ENCODE assay signal across 10 mouse cellular contexts in the genomic region with DNA sequence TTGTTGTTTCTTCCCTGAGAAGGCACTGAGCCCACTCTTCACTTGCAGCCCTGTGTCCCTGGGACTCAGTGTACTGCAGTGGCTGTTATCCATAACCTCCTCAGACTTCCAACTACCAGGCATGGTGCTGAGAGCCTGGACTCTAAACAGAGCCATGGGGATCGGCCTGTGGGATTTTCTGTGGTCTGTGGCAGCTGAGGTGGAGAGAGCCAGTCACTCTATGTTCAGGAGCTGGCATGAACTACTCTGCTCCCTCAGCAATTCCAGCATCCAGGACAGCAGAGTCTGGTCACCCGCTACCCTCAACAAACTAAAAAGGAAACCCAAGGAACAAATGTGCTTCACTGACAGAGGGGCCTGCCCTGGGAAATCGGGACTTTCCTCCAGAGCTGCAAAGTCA. TPM values are rescaled to one million over a fixed set of nuclear protein-coding genes. Genes with fewer than 3 reads are reported as not detected.
A peak's percentile ranks its signal among the peaks of the same experiment; 100 is the strongest.
DNase-seq lines count a peak whose midpoint lies in the region; ATAC-seq and TF ChIP-seq lines count a peak whose summit lies in the region.
"Had no signal": no experiment of that assay in that cellular context is flagged by ENCODE, and none has a peak within 500 bp of the region (broad histone marks: within the 10 kb centered on the region; RNA-seq: fewer than 3 reads in every experiment).

No protein-coding gene starts in this region.

- DNase-seq in heart, postnatal 0 days (ENCODE audit: low spot score) = no peak
- no peak for DNase-seq in heart, adult 9 months (ENCODE audit: low spot score in 2 of 2)
- DNase-seq in neural tube, embryonic 10.5 days (ENCODE audit: extremely low spot score, low spot score) = no peak
- DNase-seq in stomach, postnatal 0 days (ENCODE audit: low spot score) = no peak
- DNase-seq in yolk sac, embryonic 10.5 days (ENCODE audit: low spot score) = no peak
- DNase-seq: gastrocnemius, postnatal 14 days; liver, postnatal 0 days; thymus, postnatal 14 days had no signal

- no peaks in the 10 kb centered on the region for H3K27me3 ChIP-seq in heart, postnatal 0 days (ENCODE audit: control insufficient read depth, insufficient read depth, low read length)
- H3K27me3 ChIP-seq in neural tube, embryonic 15.5 days (replicated peaks) = no peaks in the 10 kb centered on the region
- H3K27me3 ChIP-seq in hindbrain, embryonic 15.5 days = no peaks in the 10 kb centered on the region
- no peaks in the 10 kb centered on the region for H3K27me3 ChIP-seq in stomach, postnatal 0 days (ENCODE audit: control insufficient read depth, insufficient read depth, low read length)

- 0 out of 2 replicates have a peak overlapping the region, but pooled peaks have one; percentile 9 for H3K9ac ChIP-seq in heart, postnatal 0 days (replicated peaks; ENCODE audit: low read depth, low read length)
- no peak overlapping the region for H3K9ac ChIP-seq in neural tube, embryonic 15.5 days (replicated peaks)
- no peak overlapping the region for H3K9ac ChIP-seq in hindbrain, embryonic 15.5 days
- no peak overlapping the region for H3K9ac ChIP-seq in stomach, postnatal 0 days (ENCODE audit: low read length)
- H3K9ac ChIP-seq: liver, postnatal 0 days had no signal

- H3K9me3 ChIP-seq in heart, postnatal 0 days (replicated peaks; ENCODE audit: control insufficient read depth, low read length) = no peaks in the 10 kb centered on the region
- H3K9me3 ChIP-seq in neural tube, embryonic 15.5 days (replicated peaks) = no peaks in the 10 kb centered on the region
- no peaks in the 10 kb centered on the region for H3K9me3 ChIP-seq in hindbrain, embryonic 15.5 days
- H3K9me3 ChIP-seq in stomach, postnatal 0 days (ENCODE audit: control insufficient read depth, low read length) = no peaks in the 10 kb centered on the region

- TF ChIP-seq EP300 in heart, postnatal 0 days (IDR thresholded peaks at IDR 0.05; ENCODE audit: low read depth) = no peak
- TF ChIP-seq EP300 in stomach, postnatal 0 days (optimal IDR thresholded peaks at IDR 0.05) = no peak

- H3K4me2 ChIP-seq in heart, postnatal 0 days (ENCODE audit: low read depth, low read length) = no peak overlapping the region
- H3K4me2 ChIP-seq in neural tube, embryonic 15.5 days = no peak overlapping the region
- H3K4me2 ChIP-seq in hindbrain, embryonic 15.5 days = no peak overlapping the region
- no peak overlapping the region for H3K4me2 ChIP-seq in stomach, postnatal 0 days (replicated peaks; ENCODE audit: low read depth)

- H3K4me1 ChIP-seq in heart, postnatal 0 days (ENCODE audit: control insufficient read depth, insufficient read depth) = peaks cover 47% of the 10 kb centered on the region
- peaks cover 25% of the 10 kb centered on the region for H3K4me1 ChIP-seq in neural tube, embryonic 15.5 days
- H3K4me1 ChIP-seq in hindbrain, embryonic 15.5 days (replicated peaks) = peaks cover 23% of the 10 kb centered on the region
- H3K4me1 ChIP-seq in stomach, postnatal 0 days (replicated peaks; ENCODE audit: control insufficient read depth, insufficient read depth) = peaks cover 12% of the 10 kb centered on the region

- 58% methylated on average over 3 of the region's 3 CpGs for WGBS in heart, postnatal 0 days
- WGBS in neural tube, embryonic 15.5 days = 84% methylated on average over 3 of the region's 3 CpGs
- 89% methylated on average over 3 of the region's 3 CpGs for WGBS in hindbrain, embryonic 15.5 days
- WGBS in stomach, postnatal 0 days = 67% methylated on average over 3 of the region's 3 CpGs

- H3K36me3 ChIP-seq in heart, postnatal 0 days (replicated peaks; ENCODE audit: control insufficient read depth, insufficient read depth, low read length) = peaks cover 14% of the 10 kb centered on the region
- H3K36me3 ChIP-seq in neural tube, embryonic 15.5 days = no peaks in the 10 kb centered on the region
- H3K36me3 ChIP-seq in hindbrain, embryonic 15.5 days = no peaks in the 10 kb centered on the region
- peaks cover 10% of the 10 kb centered on the region; the same call in 1 of the 2 replicates for H3K36me3 ChIP-seq in stomach, postnatal 0 days (ENCODE audit: control insufficient read depth, insufficient read depth, low read length)

- no peak overlapping the region for H3K4me3 ChIP-seq in heart, postnatal 0 days (ENCODE audit: low read depth, low read length)
- H3K4me3 ChIP-seq in neural tube, embryonic 15.5 days (replicated peaks) = no peak overlapping the region
- H3K4me3 ChIP-seq in hindbrain, embryonic 15.5 days = no peak overlapping the region
- H3K4me3 ChIP-seq in stomach, postnatal 0 days (ENCODE audit: low read depth, low read length) = no peak overlapping the region

- ATAC-seq in heart, postnatal 0 days (ENCODE audit: insufficient read depth, low read depth) = no peak
- ATAC-seq in neural tube, embryonic 15.5 days (ENCODE audit: low FRiP score) = no peak
- ATAC-seq in hindbrain, embryonic 15.5 days (ENCODE audit: low FRiP score, low read depth) = no peak
- no peak for ATAC-seq in stomach, postnatal 0 days (ENCODE audit: low FRiP score, low TSS enrichment)
- ATAC-seq: liver, postnatal 0 days had no signal

- H3K27ac ChIP-seq in heart, postnatal 0 days (ENCODE audit: low read depth) = peak overlapping the region; percentile 67
- H3K27ac ChIP-seq in neural tube, embryonic 15.5 days (replicated peaks) = 0 out of 2 replicates have a peak overlapping the region, but pooled peaks have one; percentile 70
- H3K27ac ChIP-seq in hindbrain, embryonic 15.5 days (replicated peaks) = 0 out of 2 replicates have a peak overlapping the region, but pooled peaks have one; percentile 77
- H3K27ac ChIP-seq in stomach, postnatal 0 days (replicated peaks) = peak overlapping the region; percentile 78

- no peak for TF ChIP-seq CTCF in heart, postnatal 0 days (IDR thresholded peaks at IDR 0.05; ENCODE audit: low read depth)
- no peak for TF ChIP-seq CTCF in stomach, postnatal 0 days (IDR thresholded peaks at IDR 0.05; ENCODE audit: low read depth)

RNA-seq across cellular contexts. Expression of a gene that starts 20.8 kb away (rescaled TPM):
- total RNA-seq in heart, postnatal 0 days (2014; rRNA removed; ENCODE audit: low replicate concordance) = 18.2 and 23.6 TPM in 2 replicates
- polyA plus RNA-seq in heart, postnatal 0 days (2015; fragmentation: Nextera tagmentation; extraction: Ambion mirVana) = 7.7 and 8.1 TPM in 2 replicates
- polyA plus RNA-seq in neural tube, embryonic 15.5 days (2015; fragmentation: Nextera tagmentation; extraction: Ambion mirVana) = 7.8 and 8.4 TPM in 2 replicates
- polyA plus RNA-seq in hindbrain, embryonic 15.5 days (2015; fragmentation: Nextera tagmentation; extraction: Ambion mirVana) = 7.9 and 8.3 TPM in 2 replicates
- polyA plus RNA-seq in stomach, postnatal 0 days (2015; fragmentation: Nextera tagmentation; extraction: Ambion mirVana) = 13.1 and 14.7 TPM in 2 replicates

RNA-seq across cellular contexts. Expression of a gene that starts 43.1 kb away (rescaled TPM):
- total RNA-seq in heart, postnatal 0 days (2014; rRNA removed; ENCODE audit: low replicate concordance) = 19.2 and 32.0 TPM in 2 replicates
- 39.4 and 43.3 TPM in 2 replicates for polyA plus RNA-seq in heart, postnatal 0 days (2015; fragmentation: Nextera tagmentation; extraction: Ambion mirVana)
- polyA plus RNA-seq in neural tube, embryonic 15.5 days (2015; fragmentation: Nextera tagmentation; extraction: Ambion mirVana) = 108 and 110 TPM in 2 replicates
- polyA plus RNA-seq in hindbrain, embryonic 15.5 days (2015; fragmentation: Nextera tagmentation; extraction: Ambion mirVana) = 110 and 112 TPM in 2 replicates
- 39.8 and 41.4 TPM in 2 replicates for polyA plus RNA-seq in stomach, postnatal 0 days (2015; fragmentation: Nextera tagmentation; extraction: Ambion mirVana)
